Mouse (Mus musculus): ENCODE measurements around the gene Gucy2g. TPM values are rescaled to one million over a fixed set of nuclear protein-coding genes. Genes with fewer than 3 reads are reported as not detected.
A peak's percentile ranks its signal among the peaks of the same experiment; 100 is the strongest.

The Gucy2g gene
- total and polyA plus RNA-seq, 3 experiments = not detected

DNA sequence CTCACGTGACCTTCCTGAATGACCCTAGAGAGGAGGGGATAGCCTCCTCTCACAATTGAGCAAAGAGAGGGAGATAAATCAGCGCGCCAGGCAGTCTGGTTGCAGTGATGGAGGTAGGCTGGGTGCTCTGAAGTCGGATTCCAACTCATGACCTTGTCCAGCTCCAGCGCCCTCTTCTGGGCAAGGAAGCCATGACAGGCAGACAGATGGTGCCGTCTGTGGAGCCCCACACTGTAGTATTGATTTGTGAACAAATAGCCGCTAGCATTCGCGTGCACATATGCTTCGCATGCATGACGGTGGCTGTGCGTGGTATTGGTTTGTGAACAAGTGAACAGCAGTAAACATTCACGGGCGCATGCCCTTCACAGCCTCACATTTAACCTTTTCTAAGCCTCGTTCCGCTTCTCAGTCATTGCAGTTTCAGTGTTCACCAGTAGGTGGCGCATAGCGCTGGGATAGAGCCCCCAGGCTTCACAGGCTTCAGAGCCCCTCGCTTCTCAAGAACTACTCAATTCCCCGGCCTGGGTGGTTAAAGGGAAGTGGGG, 22.8 kb downstream of the Gucy2g start:
- dilution Hi-C loops (cut with MboI; ENCODE audit: extremely low pct_ligation_motif_present, extremely low pct_unique_long_range_greater_than_20kb, low sequenced_read_pairs) (no loop called here), in situ Hi-C loops (cut with MboI; ENCODE audit: low pct_ligation_motif_present, low pct_unique_long_range_greater_than_20kb, low sequenced_read_pairs) (no loop called here)
- H3K36me3 ChIP-seq (replicated peaks in 1 of 2; ENCODE audit: control insufficient read depth in 1 of 2, insufficient read depth in 1 of 2, low read length in 1 of 2) = no peaks in the 10 kb centered on the region
- H3K27ac ChIP-seq (ENCODE audit: insufficient read depth, low read depth) = no peak overlapping the region
- H3K27me3 ChIP-seq (replicated peaks) = no peaks in the 10 kb centered on the region
- no peaks in the 10 kb centered on the region for H3K9me3 ChIP-seq (replicated peaks; ENCODE audit: low read length)
- H3K9ac ChIP-seq (ENCODE audit: insufficient read depth, low read depth) = no peak overlapping the region
- peak overlapping the region; percentile 48 to 58 (median 56) for H3K4me3 ChIP-seq (replicated peaks in 1 of 3; ENCODE audit: low read depth in 2 of 3, low read length in 2 of 3, poor library complexity in 1 of 3)
- DNase-seq (ENCODE audit: extremely low read depth) = peak; percentile 86
- H3K79me2 ChIP-seq (replicated peaks; ENCODE audit: control insufficient read depth, extremely low read depth, insufficient read depth, poor library complexity, severe bottlenecking) = no peaks in the 10 kb centered on the region
- TF ChIP-seq BHLHE40 (IDR thresholded peaks at IDR 0.05; ENCODE audit: low read depth, low read length) = peak; percentile 2; the same call in 1 of the 2 replicates
- no peak for TF ChIP-seq E2F4 (IDR thresholded peaks at IDR 0.05; ENCODE audit: insufficient replicate concordance, low read depth, low read length)
- TF ChIP-seq JUND (conservative IDR thresholded peaks at IDR 0.05; ENCODE audit: low read depth, low read length) = no peak
- TF ChIP-seq ZNF384 (IDR thresholded peaks at IDR 0.05; ENCODE audit: low read depth, low read length) = no peak
- peak; percentile 52; the same call in 1 of the 2 replicates for TF ChIP-seq MAX (IDR thresholded peaks at IDR 0.05; ENCODE audit: low read length)
- peak; percentile 73 for TF ChIP-seq NRF1 (IDR thresholded peaks at IDR 0.05; ENCODE audit: low read depth, low read length)
- 0 out of 2 replicates have a peak, but pooled peaks have one; percentile 50 for TF ChIP-seq MAZ (IDR thresholded peaks at IDR 0.05; ENCODE audit: low read depth, low read length)
- TF ChIP-seq NELFE (IDR thresholded peaks at IDR 0.05; ENCODE audit: low read depth, low read length) = peak; percentile 60; the same call in 1 of the 2 replicates
- no peak for TF ChIP-seq TBP (conservative IDR thresholded peaks at IDR 0.05; ENCODE audit: low read depth, low read length)
- TF ChIP-seq PAX5 (IDR thresholded peaks at IDR 0.05; ENCODE audit: low read length) = no peak
- TF ChIP-seq ETS1 (conservative IDR thresholded peaks at IDR 0.05; ENCODE audit: low read depth, low read length) = no peak
- TF ChIP-seq RCOR1 (conservative IDR thresholded peaks at IDR 0.05; ENCODE audit: low read depth, low read length) = no peak
- TF ChIP-seq MAFK (IDR thresholded peaks at IDR 0.05; ENCODE audit: insufficient replicate concordance, low read length) = peak; percentile 27; the same call in 1 of the 2 replicates
- TF ChIP-seq ZKSCAN1 (IDR thresholded peaks at IDR 0.05; ENCODE audit: borderline replicate concordance, low read depth, low read length) = no peak
- TF ChIP-seq TCF12 (IDR thresholded peaks at IDR 0.05; ENCODE audit: low read depth, low read length) = no peak
- no peak for TF ChIP-seq ZC3H11A (IDR thresholded peaks at IDR 0.05; ENCODE audit: low read depth, low read length)
- TF ChIP-seq MYC (IDR thresholded peaks at IDR 0.05; ENCODE audit: low read depth, low read length) = 0 out of 2 replicates have a peak, but pooled peaks have one; percentile 31
- TF ChIP-seq CHD1 (IDR thresholded peaks at IDR 0.05; ENCODE audit: low read depth, low read length) = no peak
- TF ChIP-seq HCFC1 (IDR thresholded peaks at IDR 0.05; ENCODE audit: low read depth, low read length) = no peak
- TF ChIP-seq CTCF (conservative IDR thresholded peaks at IDR 0.05 in 1 of 2, IDR thresholded peaks at IDR 0.05 in 1 of 2; ENCODE audit: low read depth in 2 of 2, low read length in 2 of 2) = peak; percentile 81 to 96
- TF ChIP-seq UBTF (IDR thresholded peaks at IDR 0.05; ENCODE audit: low read depth, low read length) = no peak
- no peak for TF ChIP-seq USF2 (conservative IDR thresholded peaks at IDR 0.05; ENCODE audit: low read depth, low read length)
- TF ChIP-seq SIN3A (IDR thresholded peaks at IDR 0.05; ENCODE audit: low read length) = 0 out of 2 replicates have a peak, but pooled peaks have one; percentile 29
- TF ChIP-seq GABPA (IDR thresholded peaks at IDR 0.05; ENCODE audit: insufficient replicate concordance, low read depth, low read length) = no peak
- TF ChIP-seq MXI1 (IDR thresholded peaks at IDR 0.05; ENCODE audit: low read depth, low read length) = 0 out of 2 replicates have a peak, but pooled peaks have one; percentile 54
- TF ChIP-seq JUN (IDR thresholded peaks at IDR 0.05; ENCODE audit: insufficient read depth, low read depth, low read length) = no peak
- no peak for TF ChIP-seq ZMIZ1 (IDR thresholded peaks at IDR 0.05; ENCODE audit: low read depth, low read length)
- no peak for TF ChIP-seq IRF4 (IDR thresholded peaks at IDR 0.05; ENCODE audit: low read depth, low read length)
- no peak for TF ChIP-seq USF1 (IDR thresholded peaks at IDR 0.05; ENCODE audit: low read depth, low read length)
- TF ChIP-seq EP300 (IDR thresholded peaks at IDR 0.05; ENCODE audit: low read length) = no peak
- TF ChIP-seq RAD21 (IDR thresholded peaks at IDR 0.05; ENCODE audit: low read depth, low read length) = peak; percentile 65
- no peak for TF ChIP-seq MEF2A (IDR thresholded peaks at IDR 0.05; ENCODE audit: borderline replicate concordance, low read depth, low read length)
- TF ChIP-seq SMC3 (IDR thresholded peaks at IDR 0.05; ENCODE audit: low read depth, low read length) = peak; percentile 76
- TF ChIP-seq POLR2AphosphoS2 (IDR thresholded peaks at IDR 0.05; ENCODE audit: low read depth, low read length) = no peak
- TF ChIP-seq ELF1 (IDR thresholded peaks at IDR 0.05; ENCODE audit: low read depth, low read length) = peak; percentile 43; the same call in 1 of the 2 replicates
- TF ChIP-seq POLR2A (IDR thresholded peaks at IDR 0.05; ENCODE audit: low read depth, low read length) = no peak
- TF ChIP-seq KAT2A (IDR thresholded peaks at IDR 0.05; ENCODE audit: insufficient replicate concordance, low read length) = no peak
- no peak for TF ChIP-seq CHD2 (IDR thresholded peaks at IDR 0.05; ENCODE audit: low read length)
- H3K4me2 ChIP-seq (ENCODE audit: insufficient read depth, low read depth, poor library complexity, severe bottlenecking) = peak overlapping the region; percentile 68; the same call in 1 of the 2 replicates
- H3K4me1 ChIP-seq (ENCODE audit: control insufficient read depth in 1 of 2, insufficient read depth in 2 of 2) = peaks cover 19 to 45% of the 10 kb centered on the region in 2 experiments

All from CH12.LX (cell line).